Mouse (Mus musculus): Measurements from ENCODE around the gene Hspb7. TPM values are rescaled to one million over a fixed set of nuclear protein-coding genes. Genes with fewer than 3 reads are reported as not detected.
A peak's percentile ranks its signal among the peaks of the same experiment; 100 is the strongest.

Hspb7 gene
- polyA plus RNA-seq, 1 experiment from 2014 or later: not detected

DNA sequence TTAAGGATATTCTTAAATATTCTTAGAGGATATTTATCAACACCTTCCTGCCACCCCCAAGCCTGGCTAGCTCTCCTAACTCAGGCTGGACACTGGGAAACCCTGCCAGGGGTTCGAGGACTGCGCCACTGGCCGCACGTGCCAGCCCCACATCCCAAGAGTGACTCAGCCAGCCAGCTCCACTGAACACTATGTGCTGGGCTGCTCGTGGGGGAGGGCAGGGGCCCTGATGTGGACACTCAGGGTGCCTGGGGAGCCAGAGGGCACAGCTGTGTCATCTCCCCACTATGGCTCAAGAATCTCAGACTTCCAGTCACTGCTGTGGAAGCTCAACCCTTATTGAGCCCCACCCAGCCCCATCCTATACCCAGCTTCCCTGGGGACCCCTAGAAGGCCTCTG, 2.7 kb downstream of the Hspb7 start:
- Histone ChIP-seq H3K4me1 (peaks cover 25% of the 10 kb centered on the region), H3K36me3 (no peaks in the 10 kb centered on the region), H3K4me3 (no peak overlapping the region), H3K9me3 (replicated peaks) (no peaks in the 10 kb centered on the region), H3K27me3 (ENCODE audit: low read depth, poor library complexity, severe bottlenecking) (peaks cover 72% of the 10 kb centered on the region), H3K27ac (replicated peaks) (no peak overlapping the region)
- 84% methylated on average over 5 of the region's 5 CpGs for WGBS
- DNase-seq (ENCODE audit: low spot score): no peak

DNA sequence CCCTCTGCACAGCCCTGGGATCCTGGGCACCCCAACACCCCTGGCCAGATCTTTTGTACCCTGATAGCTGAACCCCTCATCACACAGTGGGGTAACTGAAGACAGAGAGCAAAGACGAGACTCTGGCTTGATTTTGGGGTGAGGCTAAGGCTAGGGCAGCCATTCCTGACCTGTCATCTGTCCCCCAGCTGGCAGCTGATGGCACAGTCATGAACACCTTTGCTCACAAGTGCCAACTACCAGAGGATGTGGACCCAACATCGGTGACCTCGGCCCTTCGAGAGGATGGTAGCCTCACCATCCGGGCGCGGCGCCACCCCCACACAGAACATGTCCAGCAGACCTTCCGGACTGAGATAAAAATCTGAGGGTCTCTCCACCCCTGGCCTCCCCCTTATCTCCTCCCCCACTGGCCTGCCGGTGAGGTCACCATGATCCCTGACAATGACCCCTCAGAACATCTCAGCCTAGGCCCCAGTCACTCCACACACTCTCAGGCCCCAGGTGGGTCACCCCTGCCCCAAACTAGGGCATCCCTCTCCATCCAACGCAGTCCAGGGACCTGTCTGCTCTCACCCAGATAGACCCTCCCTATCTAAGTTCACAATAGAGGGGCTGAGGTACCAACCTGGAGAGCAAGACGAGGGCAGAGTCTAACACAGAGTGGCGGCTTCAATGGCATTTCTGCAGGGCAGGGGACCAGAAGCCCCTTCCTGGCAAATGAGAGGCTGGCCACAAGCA, 3.3 kb downstream of the Hspb7 start:
- Histone ChIP-seq H3K36me3 (no peaks in the 10 kb centered on the region), H3K4me3 (no peak overlapping the region), H3K4me1 (peaks cover 25% of the 10 kb centered on the region), H3K27me3 (ENCODE audit: low read depth, poor library complexity, severe bottlenecking) (peaks cover 73% of the 10 kb centered on the region), H3K27ac (replicated peaks) (no peak overlapping the region), H3K9me3 (replicated peaks) (no peaks in the 10 kb centered on the region)
- 91% methylated on average over 13 of the region's 13 CpGs for WGBS
- DNase-seq (ENCODE audit: low spot score): no peak

DNA sequence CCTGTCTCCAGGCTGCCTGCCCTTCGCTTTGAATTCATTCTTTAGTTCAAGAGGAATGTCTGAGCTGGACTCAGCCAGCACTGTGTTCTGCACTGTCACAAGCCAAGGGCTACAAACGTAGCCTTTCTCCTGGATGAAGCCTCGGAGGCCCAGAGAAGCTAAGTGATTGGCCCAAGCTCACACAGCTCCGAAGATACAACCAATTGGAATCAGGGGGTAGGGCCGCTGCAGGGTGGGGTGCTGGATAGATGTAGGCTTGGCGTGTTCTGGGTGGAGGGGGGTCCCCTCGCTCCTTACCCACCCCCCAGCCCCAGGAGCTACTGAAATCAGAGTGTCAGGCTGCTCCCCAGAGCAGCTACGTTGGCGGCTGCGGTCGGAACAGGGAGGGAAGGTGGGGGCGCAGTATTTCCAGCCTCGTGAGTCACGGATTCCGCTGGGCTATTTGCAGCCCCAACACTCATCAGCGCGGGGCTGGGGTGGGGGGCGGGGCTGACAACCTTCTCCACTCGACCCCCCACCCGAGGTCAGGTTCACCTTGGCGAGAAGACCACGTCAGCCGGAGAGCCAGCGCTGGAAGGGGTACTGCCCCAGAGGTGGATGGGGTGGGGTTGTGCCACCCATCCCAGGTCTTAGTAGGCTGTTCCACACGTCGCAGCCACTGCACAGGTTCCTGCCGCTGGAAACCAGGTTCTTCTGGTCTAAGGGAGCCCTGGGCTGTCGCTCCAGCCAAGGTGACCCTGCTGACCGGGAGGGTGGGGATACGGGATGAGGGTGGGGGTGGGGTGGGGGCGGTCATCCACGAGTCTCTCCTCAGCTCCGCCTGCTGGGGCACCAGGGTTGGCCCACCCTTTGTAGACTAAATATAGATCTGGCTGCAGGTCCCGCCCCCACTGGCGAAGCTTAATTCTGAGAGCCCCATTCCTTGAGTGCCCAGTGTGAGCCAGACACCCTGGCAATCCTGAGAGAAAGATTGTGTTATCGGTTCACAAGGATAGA, 5.2 kb downstream of the Hspb7 start:
- Histone ChIP-seq H3K4me1 (peaks cover 18% of the 10 kb centered on the region), H3K27ac (replicated peaks) (peak overlapping the region; percentile 67), H3K27me3 (ENCODE audit: low read depth, poor library complexity, severe bottlenecking) (peaks cover 73% of the 10 kb centered on the region), H3K4me3 (peak overlapping the region; percentile 55), H3K9me3 (replicated peaks) (no peaks in the 10 kb centered on the region), H3K36me3 (no peaks in the 10 kb centered on the region)
- peak; percentile 30 for DNase-seq (ENCODE audit: low spot score)
- 5% methylated on average over 36 of the region's 36 CpGs for WGBS

DNA sequence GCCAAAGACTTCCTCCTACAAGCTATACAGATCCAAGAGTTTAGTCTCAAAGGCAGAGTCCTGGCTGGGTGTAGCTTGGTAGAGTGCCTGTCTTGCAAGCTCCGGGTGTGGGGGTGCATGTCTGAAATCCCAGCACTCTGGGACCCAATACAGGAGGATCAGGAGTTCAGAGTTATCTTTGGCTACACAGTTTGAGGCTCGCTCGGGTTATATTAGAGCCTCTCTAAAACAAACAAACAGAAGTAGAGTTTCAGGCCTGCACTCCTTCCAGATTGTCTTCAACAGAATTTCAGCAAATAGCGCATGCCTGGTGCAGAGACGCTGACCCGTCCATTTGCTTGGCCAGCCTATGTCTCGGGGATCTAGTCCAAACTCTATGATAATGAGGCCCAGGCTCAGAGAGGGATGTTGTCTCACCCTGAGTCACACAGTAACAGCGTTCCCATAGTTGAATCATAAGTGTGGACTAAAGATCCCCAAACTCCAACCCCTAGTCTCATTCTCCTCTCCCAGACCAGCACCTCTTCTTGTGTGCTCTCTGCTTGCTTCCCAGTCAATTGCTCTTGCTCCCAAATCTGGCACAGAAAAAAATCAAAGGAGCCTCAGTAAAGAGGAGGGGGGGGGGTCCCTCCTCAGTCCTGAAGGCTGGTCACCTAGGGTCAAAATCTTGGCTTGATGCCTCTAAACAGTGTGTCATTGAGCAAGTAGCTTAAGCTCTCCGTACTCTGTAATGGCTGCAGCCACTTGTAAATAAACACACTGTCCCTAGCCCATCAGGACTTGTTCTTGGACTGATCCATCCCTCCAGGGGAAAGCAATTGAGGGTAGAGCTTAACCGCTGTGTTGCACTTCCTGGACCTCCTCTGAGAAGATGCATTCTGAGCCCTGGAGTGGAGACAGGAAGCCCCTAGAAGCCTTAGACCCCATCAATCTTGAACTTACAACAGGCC, 6.5 kb downstream of the Hspb7 start:
- no peak for DNase-seq (ENCODE audit: low spot score)

DNA sequence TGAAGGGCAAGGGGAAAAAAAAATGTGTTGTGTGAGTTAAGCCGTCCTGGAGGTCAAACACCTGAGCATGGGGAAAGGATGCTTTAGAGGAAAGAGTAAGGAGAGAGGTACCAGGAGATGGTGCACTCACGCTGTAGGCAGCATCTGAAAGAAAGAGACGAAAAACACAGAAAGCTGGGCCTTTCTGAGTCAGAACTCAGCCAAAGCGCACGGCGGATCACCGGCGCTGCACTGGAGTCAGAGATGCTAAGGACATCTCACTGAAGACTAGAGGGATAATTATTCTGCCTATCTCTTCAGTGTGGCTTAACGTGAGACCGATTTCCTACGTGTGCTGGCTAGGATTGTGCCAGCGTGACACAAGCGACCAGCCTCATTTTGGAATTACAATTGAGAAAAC, 7.3 kb downstream of the Hspb7 start:
- WGBS: 86% methylated on average over 13 of the region's 13 CpGs
- no peak for DNase-seq (ENCODE audit: low spot score)
- Histone ChIP-seq H3K36me3 (no peaks in the 10 kb centered on the region), H3K4me3 (no peak overlapping the region), H3K27me3 (ENCODE audit: low read depth, poor library complexity, severe bottlenecking) (peaks cover 54% of the 10 kb centered on the region), H3K27ac (replicated peaks) (no peak overlapping the region), H3K9me3 (replicated peaks) (no peaks in the 10 kb centered on the region), H3K4me1 (peaks cover 18% of the 10 kb centered on the region)

More for the DNA sequence above, 6.5 kb downstream of the Hspb7 start:
- Histone ChIP-seq H3K9me3 (replicated peaks) (no peaks in the 10 kb centered on the region), H3K27me3 (ENCODE audit: low read depth, poor library complexity, severe bottlenecking) (peaks cover 60% of the 10 kb centered on the region), H3K27ac (replicated peaks) (no peak overlapping the region), H3K4me3 (no peak overlapping the region), H3K4me1 (peaks cover 18% of the 10 kb centered on the region), H3K36me3 (no peaks in the 10 kb centered on the region)
- WGBS: 80% methylated on average over 10 of the region's 10 CpGs

DNA sequence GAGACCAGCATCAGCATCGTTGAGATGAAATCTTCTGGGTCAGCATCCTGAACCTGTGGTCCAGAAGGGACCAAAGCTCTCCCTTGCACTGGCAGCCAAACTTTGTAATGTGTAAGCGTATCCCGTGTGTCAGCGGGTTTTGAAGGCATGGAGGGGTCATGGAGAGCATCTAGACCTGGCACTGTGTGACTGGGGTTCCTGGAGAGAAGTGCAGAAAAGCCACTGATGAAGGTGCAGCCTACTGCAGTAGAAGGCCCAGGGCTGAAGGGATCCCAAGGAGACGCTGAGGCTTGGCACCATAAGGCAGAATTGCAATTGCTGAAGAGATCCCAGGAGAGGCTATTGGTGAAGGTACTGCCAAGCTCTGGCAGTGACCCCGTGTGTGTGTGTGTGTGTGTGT, 8.8 kb downstream of the Hspb7 start:
- no peak overlapping the region for H3K27ac ChIP-seq (replicated peaks)
- peaks cover 18% of the 10 kb centered on the region for H3K4me1 ChIP-seq
- peaks cover 41% of the 10 kb centered on the region for H3K27me3 ChIP-seq (ENCODE audit: low read depth, poor library complexity, severe bottlenecking)
- DNase-seq (ENCODE audit: low spot score): no peak
- WGBS: 82% methylated on average over 6 of the region's 6 CpGs
- H3K36me3 ChIP-seq: no peaks in the 10 kb centered on the region
- no peak overlapping the region for H3K4me3 ChIP-seq
- no peaks in the 10 kb centered on the region for H3K9me3 ChIP-seq (replicated peaks)

DNA sequence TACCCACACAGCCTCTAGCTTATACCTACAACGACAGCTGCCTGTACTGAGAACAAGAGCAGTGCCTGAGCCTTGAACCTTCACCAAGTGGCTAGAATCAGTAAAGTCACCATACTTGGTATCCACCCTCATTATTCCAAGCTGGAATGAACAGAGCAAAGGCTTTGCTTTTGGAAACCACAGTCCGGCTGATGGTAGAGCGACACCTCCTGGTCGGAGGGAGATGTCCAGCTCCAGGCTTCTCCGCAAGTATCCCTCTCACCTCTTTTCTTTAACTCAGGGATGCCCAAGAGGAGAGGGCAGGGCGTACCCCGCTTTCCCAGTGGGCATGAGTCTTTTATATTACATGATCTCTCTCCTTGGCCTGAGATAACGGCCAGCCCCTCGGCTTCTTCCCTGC, 9.3 kb downstream of the Hspb7 start:
- WGBS: 52% methylated on average over 9 of the region's 9 CpGs
- no peak for DNase-seq (ENCODE audit: low spot score)
- Histone ChIP-seq H3K36me3 (no peaks in the 10 kb centered on the region), H3K4me3 (no peak overlapping the region), H3K9me3 (replicated peaks) (no peaks in the 10 kb centered on the region), H3K27ac (replicated peaks) (no peak overlapping the region), H3K4me1 (peaks cover 18% of the 10 kb centered on the region), H3K27me3 (ENCODE audit: low read depth, poor library complexity, severe bottlenecking) (peaks cover 36% of the 10 kb centered on the region)

DNA sequence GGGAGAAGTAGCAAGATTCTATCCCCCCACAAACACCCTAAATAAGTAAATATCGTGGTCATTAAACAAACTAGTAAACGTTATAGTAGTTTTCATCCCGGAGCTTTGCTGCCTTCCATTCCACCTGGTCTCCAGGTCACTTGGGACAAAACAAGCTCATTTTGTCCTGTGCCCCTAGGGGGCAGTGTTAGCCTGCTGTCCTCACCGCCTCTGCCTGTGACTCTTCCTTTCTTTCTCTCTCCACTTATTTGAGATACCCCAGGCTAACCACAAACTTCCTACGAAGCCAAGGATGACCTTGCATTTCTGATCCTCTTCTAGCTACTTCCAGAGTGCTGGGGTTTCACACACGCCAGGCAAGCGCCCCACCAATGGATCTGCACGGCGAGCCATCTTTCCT, 10.4 kb downstream of the Hspb7 start:
- Histone ChIP-seq H3K4me3 (no peak overlapping the region), H3K27ac (replicated peaks) (no peak overlapping the region), H3K4me1 (peaks cover 6% of the 10 kb centered on the region)

DNA sequence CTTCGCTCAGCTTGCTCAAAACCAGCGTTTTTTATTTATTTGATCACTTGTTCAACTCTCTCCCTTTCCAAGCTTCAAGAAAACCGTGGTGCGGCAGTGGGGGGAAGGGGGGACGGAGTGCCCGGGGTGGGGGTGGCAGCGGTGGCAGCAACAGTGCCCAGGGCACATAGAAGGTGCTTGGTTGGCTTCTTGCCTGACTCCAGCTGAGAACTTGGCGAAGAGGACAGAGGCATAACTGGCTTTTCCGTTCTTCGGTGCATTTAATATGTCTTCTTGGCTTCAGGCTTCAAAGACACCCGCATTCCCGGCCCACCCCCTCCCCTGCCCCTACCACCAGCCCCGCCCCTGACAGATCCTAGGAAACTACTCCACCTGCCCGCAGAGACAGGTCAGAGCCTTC, 12.1 kb downstream of the Hspb7 start:
- 76% methylated on average over 14 of the region's 14 CpGs for WGBS
- no peaks in the 10 kb centered on the region for H3K4me1 ChIP-seq

More for the DNA sequence above, 10.4 kb downstream of the Hspb7 start:
- 49% methylated on average over 9 of the region's 9 CpGs for WGBS
- peak; percentile 62 for DNase-seq (ENCODE audit: low spot score)
- H3K36me3 ChIP-seq: no peaks in the 10 kb centered on the region
- H3K9me3 ChIP-seq (replicated peaks): no peaks in the 10 kb centered on the region
- peaks cover 24% of the 10 kb centered on the region for H3K27me3 ChIP-seq (ENCODE audit: low read depth, poor library complexity, severe bottlenecking)

DNA sequence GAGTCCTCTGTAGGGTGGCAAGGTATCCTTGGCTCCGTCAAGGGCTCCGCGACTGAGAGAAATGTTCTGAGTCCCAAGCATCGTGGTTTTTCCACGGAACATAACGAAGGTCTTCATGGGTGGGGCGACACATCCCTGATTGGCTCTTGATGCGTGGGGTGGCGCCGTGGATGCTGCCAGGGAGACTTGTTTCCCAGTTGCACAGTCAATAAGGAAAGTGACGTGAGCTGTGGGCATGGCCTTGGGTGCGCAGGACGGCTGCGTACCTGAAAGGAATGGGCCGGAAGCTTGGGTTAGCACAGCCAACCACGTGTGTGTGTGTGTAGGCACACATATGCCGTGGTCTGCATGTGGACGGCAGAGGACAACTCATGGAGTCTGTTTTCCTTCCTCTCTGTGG, 12.6 kb downstream of the Hspb7 start:
- Histone ChIP-seq H3K27ac (replicated peaks) (no peak overlapping the region), H3K9me3 (replicated peaks) (no peaks in the 10 kb centered on the region), H3K4me1 (no peaks in the 10 kb centered on the region), H3K27me3 (ENCODE audit: low read depth, poor library complexity, severe bottlenecking) (0 out of 2 replicates have a peak, but pooled peaks cover 2% of the 10 kb centered on the region), H3K36me3 (no peaks in the 10 kb centered on the region), H3K4me3 (no peak overlapping the region)
- WGBS: 85% methylated on average over 18 of the region's 18 CpGs
- DNase-seq (ENCODE audit: low spot score): no peak

More for the DNA sequence above, 12.1 kb downstream of the Hspb7 start:
- H3K4me3 ChIP-seq: no peak overlapping the region
- no peak overlapping the region for H3K27ac ChIP-seq (replicated peaks)
- H3K9me3 ChIP-seq (replicated peaks): no peaks in the 10 kb centered on the region
- H3K27me3 ChIP-seq (ENCODE audit: low read depth, poor library complexity, severe bottlenecking): peaks cover 8% of the 10 kb centered on the region
- no peaks in the 10 kb centered on the region for H3K36me3 ChIP-seq
- DNase-seq (ENCODE audit: low spot score): no peak

DNA sequence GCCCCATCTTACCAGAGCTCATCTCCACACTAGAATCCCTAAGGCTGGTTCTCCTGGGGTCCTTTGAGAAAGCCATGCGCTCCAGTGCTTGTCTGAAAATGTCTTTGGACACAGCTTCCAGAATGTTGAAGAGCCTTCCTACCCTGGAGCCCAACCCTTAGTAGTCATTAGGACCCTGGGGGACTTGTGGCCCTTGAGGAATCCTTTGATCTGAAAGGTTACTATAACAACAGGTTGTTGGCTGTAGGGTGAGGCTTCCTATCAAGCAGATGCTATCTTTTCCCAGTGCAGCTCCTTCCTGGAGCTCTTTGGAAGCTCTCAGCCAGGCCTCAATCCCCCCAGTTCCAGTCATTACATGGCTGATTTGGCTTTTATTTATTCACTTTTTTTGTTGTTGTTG, 15.4 kb downstream of the Hspb7 start, which contains the start of gene Srarp:
Gene Srarp, minus strand, starts transcription at position 132 of the 400 bp plus-strand sequence.
- H3K27ac ChIP-seq (replicated peaks): no peak within 1 kb of the TSS
- no peak within 1 kb of the TSS for H3K4me3 ChIP-seq
- 94% methylated on average over 1 of the region's 1 CpGs for WGBS
- no peaks in the 10 kb centered on the region for H3K27me3 ChIP-seq (ENCODE audit: low read depth, poor library complexity, severe bottlenecking)
- H3K4me1 ChIP-seq: 0 out of 2 replicates have a peak, but pooled peaks cover 3% of the 10 kb centered on the region
- H3K36me3 ChIP-seq: no peaks in the 10 kb centered on the region
- no peaks in the 10 kb centered on the region for H3K9me3 ChIP-seq (replicated peaks)
- DNase-seq (ENCODE audit: low spot score): no peak
